Mouse (Mus musculus) cerebellum, postnatal 14 days (tissue): ENCODE measurements at regions not wholly inside any gene's neighbourhood (a gene's known extent, or its start where the extent isn't known, plus 50 kb on each side); places are given as distances from the start of the nearest gene placed in this dataset.

ENCODE experiments used
- DNase-seq, 2 experiments: peaks; one replicate each; pipeline ENCODE4 v3.0.0; 2021; ENCODE audit warnings: mixed read lengths in 2 of 2

- DNase-seq = no peak
Measured at GRCm38 (mm10) chr8:34449391-34450044, 338.0 kb upstream of the Gm10131 start.

- no peak for DNase-seq
Measured at GRCm38 (mm10) chr8:34447880-34448830, 336.6 kb upstream of the Gm10131 start.

- no peak for DNase-seq
Measured at GRCm38 (mm10) chr8:34442688-34443087, 331.2 kb upstream of the Gm10131 start.

- DNase-seq = no peak
Measured at GRCm38 (mm10) chr8:34441756-34442155, 330.2 kb upstream of the Gm10131 start.

GRCm38 (mm10) chr8:34440771-34441170 is 329.2 kb upstream of the Gm10131 start:
- no peak for DNase-seq

GRCm38 (mm10) chr8:34438771-34439170 is 327.2 kb upstream of the Gm10131 start:
- DNase-seq = no peak

GRCm38 (mm10) chr8:34431985-34432384 is 320.4 kb upstream of the Gm10131 start:
- no peak for DNase-seq

GRCm38 (mm10) chr8:34429231-34429630 is 317.7 kb upstream of the Gm10131 start:
- no peak for DNase-seq

- DNase-seq = no peak
Measured at GRCm38 (mm10) chr8:34401571-34401970, 290.0 kb upstream of the Gm10131 start.

- DNase-seq = peak in 1 of 2 experiments; percentile 20
Measured at GRCm38 (mm10) chr8:34398914-34399813, 287.6 kb upstream of the Gm10131 start.

- DNase-seq = no peak
Measured at GRCm38 (mm10) chr8:34397583-34398411, 286.3 kb upstream of the Gm10131 start.

GRCm38 (mm10) chr8:34397225-34397582 is 285.7 kb upstream of the Gm10131 start:
- DNase-seq = peak in 1 of 2 experiments; percentile 19

- DNase-seq = peak; percentile 73 to 88
Measured at GRCm38 (mm10) chr8:34392981-34393828, 281.7 kb upstream of the Gm10131 start.

- peak; percentile 60 to 63 for DNase-seq
Measured at GRCm38 (mm10) chr8:34392208-34392980, 280.9 kb upstream of the Gm10131 start.

GRCm38 (mm10) chr8:34385806-34386439 is 274.4 kb upstream of the Gm10131 start:
- DNase-seq = no peak

GRCm38 (mm10) chr8:34380615-34381014 is 269.1 kb upstream of the Gm10131 start:
- no peak for DNase-seq

- DNase-seq = no peak
Measured at GRCm38 (mm10) chr8:34377154-34377553, 265.6 kb upstream of the Gm10131 start.

GRCm38 (mm10) chr8:34374242-34374641 is 262.7 kb upstream of the Gm10131 start:
- DNase-seq = no peak

- peak; percentile 34 to 37 for DNase-seq
Measured at GRCm38 (mm10) chr8:34372666-34372980, 261.1 kb upstream of the Gm10131 start.
